Comparison of ENCODE assay signal across 20 mouse cellular contexts in genomic region chrX:166929716-166930420, GRCm38 (mm10).
A peak's percentile ranks its signal among the peaks of the same experiment; 100 is the strongest.
DNase-seq lines count a peak whose midpoint lies in the region; ATAC-seq and TF ChIP-seq lines count a peak whose summit lies in the region.
"Had no signal": no experiment of that assay in that cellular context is flagged by ENCODE, and none has a peak within 500 bp of the region (broad histone marks: within the 10 kb centered on the region; RNA-seq: fewer than 3 reads in every experiment).

No protein-coding gene starts in this region.

- peak overlapping the region; percentile 51; the same call in 1 of the 2 replicates for H3K27ac ChIP-seq in kidney, embryonic 15.5 days
- H3K27ac ChIP-seq in ES-E14 (ENCODE audit: insufficient read depth, low read depth, low read length, poor library complexity, severe bottlenecking), result no peak overlapping the region
- H3K27ac ChIP-seq in cerebellum, adult 2 months (ENCODE audit: insufficient read depth, low read length), result no peak overlapping the region
- H3K27ac ChIP-seq: hindbrain, embryonic 15.5 days; left cerebral cortex, adult 2 months; liver, embryonic 12.5 days; lung, embryonic 15.5 days had no signal

- TF ChIP-seq POLR2A in cerebellum, adult 2 months (IDR thresholded peaks at IDR 0.05; ENCODE audit: borderline replicate concordance, insufficient read depth, low read length), result no peak

- H3K4me3 ChIP-seq in kidney, embryonic 15.5 days (replicated peaks), result no peak overlapping the region
- H3K4me3 ChIP-seq in ES-E14 (ENCODE audit: insufficient read depth in 1 of 2, low read depth in 1 of 2, low read length in 2 of 2, poor library complexity in 1 of 2, severe bottlenecking in 1 of 2), result 0 out of 4 replicates have a peak overlapping the region, but pooled peaks of 1 of the 2 experiments have one; percentile 11
- H3K4me3 ChIP-seq in cerebellum, adult 2 months (replicated peaks; ENCODE audit: insufficient read depth, low read depth, low read length), result no peak overlapping the region
- H3K4me3 ChIP-seq: heart, adult 2 months; hindbrain, embryonic 15.5 days; left cerebral cortex, adult 2 months; liver, embryonic 12.5 days; lung, embryonic 15.5 days; myocyte had no signal

- H3K9ac ChIP-seq in kidney, embryonic 15.5 days, result no peak overlapping the region
- no peak overlapping the region for H3K9ac ChIP-seq in ES-E14 (ENCODE audit: insufficient read depth, low read depth, low read length, poor library complexity, severe bottlenecking)
- H3K9ac ChIP-seq: hindbrain, embryonic 15.5 days; liver, embryonic 12.5 days; lung, embryonic 15.5 days had no signal

- H3K27me3 ChIP-seq in kidney, embryonic 15.5 days, result peaks cover 31% of the 10 kb centered on the region; the same call in 1 of the 2 replicates
- no peaks in the 10 kb centered on the region for H3K27me3 ChIP-seq in cerebellum, adult 2 months (ENCODE audit: control insufficient read depth, insufficient read depth, low read length)

- in situ Hi-C loops in ES-E14 (cut with MboI; ENCODE audit: low sequenced_read_pairs in 2 of 2, unreplicated experiment in 2 of 2), result no loop called here

- no peak for TF ChIP-seq CTCF in cerebellum, adult 2 months (IDR thresholded peaks at IDR 0.05; ENCODE audit: borderline replicate concordance, insufficient read depth, low read depth, low read length)

- H3K36me3 ChIP-seq in kidney, embryonic 15.5 days, result no peaks in the 10 kb centered on the region
- no peaks in the 10 kb centered on the region for H3K36me3 ChIP-seq in ES-E14 (ENCODE audit: control insufficient read depth, insufficient read depth, low read length, poor library complexity, severe bottlenecking)
- H3K36me3 ChIP-seq: hindbrain, embryonic 15.5 days; liver, embryonic 12.5 days; lung, embryonic 15.5 days had no signal

- H3K9me3 ChIP-seq in kidney, embryonic 15.5 days (replicated peaks), result no peaks in the 10 kb centered on the region
- H3K9me3 ChIP-seq in ES-E14 (ENCODE audit: control insufficient read depth, insufficient read depth, low read depth, low read length), result no peaks in the 10 kb centered on the region
- H3K9me3 ChIP-seq: hindbrain, embryonic 15.5 days; liver, embryonic 12.5 days; lung, embryonic 15.5 days had no signal

- peaks cover 5% of the 10 kb centered on the region; the same call in 1 of the 2 replicates for H3K4me1 ChIP-seq in kidney, embryonic 15.5 days
- no peaks in the 10 kb centered on the region for H3K4me1 ChIP-seq in ES-E14 (ENCODE audit: control insufficient read depth in 2 of 2, insufficient read depth in 2 of 2, low read length in 2 of 2, poor library complexity in 1 of 2)
- H3K4me1 ChIP-seq in cerebellum, adult 2 months (ENCODE audit: control insufficient read depth, insufficient read depth, low read length), result no peaks in the 10 kb centered on the region
- H3K4me1 ChIP-seq: hindbrain, embryonic 15.5 days; liver, embryonic 12.5 days; lung, embryonic 15.5 days had no signal

- WGBS in kidney, embryonic 15.5 days, result 47% methylated on average over 6 of the region's 6 CpGs
- WGBS in cerebellum, adult 2 months, result 33% methylated on average over 6 of the region's 6 CpGs

- DNase-seq in kidney, adult 9 months, result no peak
- peak; percentile 30 for DNase-seq in ES-E14 (ENCODE audit: low read depth, low spot score)
- peak; percentile 30 for DNase-seq in embryo, embryonic 11 days
- DNase-seq in mesoderm, embryonic 11.5 days (ENCODE audit: low read depth, low spot score), result peak; percentile 7
- DNase-seq in right cerebral cortex, postnatal 4 days, result no peak
- no peak for DNase-seq in ovary, postnatal 14 days (ENCODE audit: low spot score)
- no peak for DNase-seq in cerebellum, adult 2 months
- DNase-seq: B cell, adult 2 months; cerebellum, adult 18-20 months; gastrocnemius, postnatal 14 days; heart, adult 2 months; kidney, postnatal 25 days; spleen, adult 18-20 months had no signal

- no peak overlapping the region for H3K4me2 ChIP-seq in kidney, embryonic 15.5 days
- H3K4me2 ChIP-seq: hindbrain, embryonic 15.5 days; liver, embryonic 12.5 days; lung, embryonic 15.5 days had no signal

- ATAC-seq in kidney, embryonic 15.5 days (replicated peaks; ENCODE audit: low FRiP score), result no peak
- ATAC-seq: intestine, postnatal 0 days; liver, embryonic 12.5 days had no signal

TF ChIP-seq in ES-E14, 5 proteins besides CTCF, POLR2A, EP300 and RAD21:
- TF ChIP-seq MAFK (IDR thresholded peaks at IDR 0.05; ENCODE audit: insufficient read depth, low read depth, low read length) (no peak), ZNF384 (IDR thresholded peaks at IDR 0.05; ENCODE audit: low read depth, low read length) (peak; percentile 84), ZC3H11A (IDR thresholded peaks at IDR 0.05; ENCODE audit: borderline replicate concordance, low read depth, low read length) (no peak)

Comparison
In these comparisons a context has a peak if more than half of its experiments do, and no peak if none do; other contexts are left out.
1. DNase-seq: peak in ES-E14 (single experiment), embryo, embryonic 11 days (single experiment) and mesoderm, embryonic 11.5 days (single experiment); none in kidney, adult 9 months (single experiment), right cerebral cortex, postnatal 4 days (single experiment), ovary, postnatal 14 days (single experiment) and cerebellum, adult 2 months (0 of 2).